Mouse (Mus musculus) midbrain, embryonic 13.5 days (tissue): ENCODE measurements around the gene Vps13d. TPM values are rescaled to one million over a fixed set of nuclear protein-coding genes. Genes with fewer than 3 reads are reported as not detected.

Source experiments
- ATAC-seq: fragments of 200-750 bp; cut with Nextera tagmentation; 2 replicates; pipeline ENCODE4 v1.8.0; 2017; ENCODE audit warnings: mild to moderate bottlenecking, moderate TSS enrichment, moderate library complexity
- H3K27ac ChIP-seq: fragments of 300-500 bp; sonication (generic); 2 replicates; pipeline ENCODE4 v1.5.1; 2015; ENCODE audit warnings: inconsistent platforms, mild to moderate bottlenecking, moderate library complexity
- H3K27me3 ChIP-seq: fragments of 300-500 bp; sonication (generic); 2 replicates; pipeline ENCODE4 v1.6.1; 2015; ENCODE audit warnings: mild to moderate bottlenecking, inconsistent platforms
- H3K36me3 ChIP-seq: fragments of 300-500 bp; sonication (generic); 2 replicates; pipeline ENCODE4 v1.6.1; 2015; ENCODE audit warnings: mild to moderate bottlenecking, inconsistent platforms
- H3K4me1 ChIP-seq: fragments of 300-500 bp; sonication (generic); replicated peaks from 2 replicates; pipeline ENCODE4 v1.6.1; 2015; ENCODE audit warnings: inconsistent platforms
- H3K4me2 ChIP-seq: fragments of 300-500 bp; sonication (generic); replicated peaks from 2 replicates; pipeline ENCODE4 v1.6.1; 2015; ENCODE audit warnings: moderate library complexity, mild to moderate bottlenecking, inconsistent platforms
- H3K4me3 ChIP-seq: fragments of 300-500 bp; sonication (generic); replicated peaks from 2 replicates; pipeline ENCODE4 v1.5.1; 2015; ENCODE audit warnings: mild to moderate bottlenecking, inconsistent platforms
- H3K9ac ChIP-seq: fragments of 300-500 bp; sonication (generic); replicated peaks from 2 replicates; pipeline ENCODE4 v1.6.1; 2015; ENCODE audit warnings: mild to moderate bottlenecking, inconsistent platforms
- H3K9me3 ChIP-seq: fragments of 300-500 bp; sonication (generic); 2 replicates; pipeline ENCODE4 v1.6.1; 2016; ENCODE audit warnings: mild to moderate bottlenecking, inconsistent platforms
- WGBS: fragments of 180-500 bp; shearing (Covaris S2); methylation state at CpG from one replicate; pipeline ENCODE4 v1.1.7; 2015; 5-methylcytosine and 5-hydroxymethylcytosine counted together
- polyA plus RNA-seq: library from polyadenylated mRNA; unstranded; fragments of >200 nt; fragmentation: Nextera tagmentation; extraction: Ambion mirVana; gene quantifications from 2 replicates; pipeline ENCODE4 v1.2.1, GENCODE M21; 2015

Vps13d gene
- polyA plus RNA-seq, 1 experiment from 2014 or later = 9.4 TPM

DNA sequence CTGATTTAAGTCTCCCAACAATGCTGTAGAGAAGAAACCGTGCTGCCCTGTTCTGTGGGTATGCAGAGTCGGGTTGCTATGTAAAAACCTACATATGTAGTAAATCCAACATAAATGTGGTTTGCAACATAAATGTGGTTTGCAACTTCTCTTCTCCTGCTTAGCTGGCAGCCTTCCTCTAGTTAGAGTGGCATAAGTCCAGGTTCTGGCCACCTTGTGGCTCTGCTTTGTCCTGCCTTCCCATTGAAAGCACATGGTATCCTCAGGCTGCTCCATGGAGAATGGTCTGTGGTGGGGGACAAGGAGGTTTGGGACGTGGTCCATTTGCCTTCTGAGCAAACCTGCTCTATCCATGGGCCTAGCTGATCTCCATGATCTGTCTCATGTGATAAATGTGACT lies 243.9 kb downstream of the Vps13d start:
- Histone ChIP-seq H3K36me3 (no peaks in the 10 kb centered on the region), H3K4me2 (no peak overlapping the region), H3K4me3 (no peak overlapping the region), H3K9me3 (no peaks in the 10 kb centered on the region), H3K9ac (no peak overlapping the region), H3K4me1 (peaks cover 4% of the 10 kb centered on the region; the same call in 1 of the 2 replicates), H3K27me3 (no peaks in the 10 kb centered on the region), H3K27ac (no peak overlapping the region)
- ATAC-seq = no peak
- 86% methylated on average over 3 of the region's 3 CpGs for WGBS

DNA sequence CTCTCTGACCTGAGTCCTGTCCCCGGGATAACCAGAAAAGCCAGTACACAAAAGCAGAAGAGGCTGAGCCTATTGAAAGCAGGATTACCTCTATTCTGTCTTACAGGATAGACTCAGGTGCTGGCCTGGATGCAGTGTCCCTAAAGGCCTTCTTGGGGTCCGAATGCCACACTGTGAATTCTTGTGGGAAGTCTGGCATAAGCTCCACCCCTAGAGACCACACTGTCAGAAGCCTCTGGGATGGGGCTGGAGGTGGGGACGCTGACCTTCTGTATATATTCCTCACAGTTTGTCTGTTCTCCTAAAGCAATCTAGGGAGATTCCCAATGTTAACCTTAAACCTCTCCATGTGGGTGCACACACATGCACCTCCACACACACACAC lies 244.5 kb downstream of the Vps13d start:
- Histone ChIP-seq H3K4me1 (peaks cover 4% of the 10 kb centered on the region; the same call in 1 of the 2 replicates), H3K4me3 (no peak overlapping the region), H3K27ac (no peak overlapping the region), H3K36me3 (no peaks in the 10 kb centered on the region), H3K4me2 (no peak overlapping the region), H3K9ac (no peak overlapping the region), H3K27me3 (no peaks in the 10 kb centered on the region), H3K9me3 (no peaks in the 10 kb centered on the region)
- WGBS = 65% methylated on average over 3 of the region's 3 CpGs
- ATAC-seq = no peak

DNA sequence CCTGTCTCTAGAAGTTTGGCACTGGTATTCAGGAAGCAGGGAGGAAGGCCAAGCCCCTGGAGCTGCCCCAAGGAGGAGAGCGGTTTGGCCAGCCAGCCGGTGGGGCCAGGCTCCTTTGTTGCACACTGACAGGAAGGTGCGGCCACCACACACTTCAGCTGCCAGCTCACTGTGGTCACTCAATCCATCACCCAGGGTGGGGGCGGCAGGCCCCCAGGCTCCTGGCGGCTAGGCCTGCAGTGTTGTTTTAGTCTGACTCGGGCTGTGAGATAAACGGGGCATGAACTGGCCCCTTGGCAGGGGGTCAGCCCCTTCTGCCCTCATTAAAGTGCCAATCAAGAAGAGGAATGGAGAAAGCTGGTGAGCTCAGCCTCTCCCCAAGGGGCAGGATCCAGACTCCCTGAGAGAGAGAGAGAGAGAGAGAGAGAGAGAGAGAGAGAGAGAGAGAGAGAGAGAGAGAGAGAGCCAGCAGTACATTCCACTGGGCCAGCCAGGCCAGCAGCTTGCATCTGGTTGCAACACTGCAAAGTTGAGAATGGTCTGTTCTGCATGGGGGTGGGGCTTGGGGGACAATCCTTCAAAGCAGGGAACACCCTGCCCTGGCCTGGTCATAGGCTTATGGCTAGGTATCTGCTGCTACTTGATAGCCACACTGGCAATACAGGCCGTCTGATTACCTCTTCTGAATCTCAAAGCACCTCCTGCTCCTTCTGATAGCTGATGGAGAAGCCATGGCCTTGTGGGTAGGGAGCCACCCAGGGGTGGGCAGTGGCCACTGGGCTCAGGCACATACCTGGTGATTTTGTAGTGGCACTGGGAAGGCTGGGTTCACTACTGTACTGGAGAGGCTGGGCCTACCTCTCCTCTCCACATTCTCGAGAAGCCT lies 245.1 kb downstream of the Vps13d start:
- no peak overlapping the region for H3K27ac ChIP-seq
- peaks cover 4% of the 10 kb centered on the region; the same call in 1 of the 2 replicates for H3K4me1 ChIP-seq
- no peak overlapping the region for H3K4me3 ChIP-seq
- 20% methylated on average over 9 of the region's 9 CpGs for WGBS
- no peaks in the 10 kb centered on the region for H3K27me3 ChIP-seq
- H3K9me3 ChIP-seq = no peaks in the 10 kb centered on the region
- peak; percentile 57 for ATAC-seq
- H3K4me2 ChIP-seq = no peak overlapping the region
- H3K9ac ChIP-seq = no peak overlapping the region
- no peaks in the 10 kb centered on the region for H3K36me3 ChIP-seq

DNA sequence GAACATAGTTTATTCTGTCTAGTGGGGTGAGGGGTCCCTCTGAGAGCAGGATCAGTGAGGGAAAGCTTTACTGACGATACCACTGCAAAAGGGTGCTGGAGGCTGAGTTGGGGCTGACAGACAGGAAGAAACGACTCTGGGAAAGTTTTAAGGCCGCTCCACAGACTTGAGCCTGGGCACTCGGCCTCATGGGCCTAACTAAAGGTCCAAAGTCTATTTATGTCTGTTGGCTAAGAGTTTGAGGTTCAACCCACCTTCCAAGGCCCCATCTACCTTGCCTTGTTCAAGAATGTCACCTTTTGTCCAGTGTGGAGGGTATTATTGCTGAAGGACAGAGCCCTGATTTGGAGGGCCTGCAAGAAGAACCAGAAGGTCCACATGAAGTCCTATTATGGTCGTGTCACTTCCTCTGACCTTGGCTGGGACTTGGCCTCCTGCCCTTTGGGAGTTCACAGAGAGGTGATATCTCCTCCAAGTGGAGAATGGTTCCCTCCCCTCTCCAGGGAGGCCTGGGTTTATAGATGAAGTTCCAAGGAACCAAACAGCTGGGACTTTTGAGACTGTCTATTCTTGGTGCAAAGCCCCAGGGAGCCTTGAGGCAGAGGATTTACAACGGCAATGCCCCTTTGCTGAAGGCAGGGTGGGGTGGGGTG lies 246.9 kb downstream of the Vps13d start:
- Histone ChIP-seq H3K36me3 (no peaks in the 10 kb centered on the region), H3K4me2 (no peak overlapping the region), H3K9me3 (no peaks in the 10 kb centered on the region), H3K9ac (no peak overlapping the region), H3K4me1 (peaks cover 4% of the 10 kb centered on the region; the same call in 1 of the 2 replicates), H3K4me3 (no peak overlapping the region), H3K27ac (no peak overlapping the region), H3K27me3 (no peaks in the 10 kb centered on the region)
- 82% methylated on average over 6 of the region's 6 CpGs for WGBS
- no peak for ATAC-seq

DNA sequence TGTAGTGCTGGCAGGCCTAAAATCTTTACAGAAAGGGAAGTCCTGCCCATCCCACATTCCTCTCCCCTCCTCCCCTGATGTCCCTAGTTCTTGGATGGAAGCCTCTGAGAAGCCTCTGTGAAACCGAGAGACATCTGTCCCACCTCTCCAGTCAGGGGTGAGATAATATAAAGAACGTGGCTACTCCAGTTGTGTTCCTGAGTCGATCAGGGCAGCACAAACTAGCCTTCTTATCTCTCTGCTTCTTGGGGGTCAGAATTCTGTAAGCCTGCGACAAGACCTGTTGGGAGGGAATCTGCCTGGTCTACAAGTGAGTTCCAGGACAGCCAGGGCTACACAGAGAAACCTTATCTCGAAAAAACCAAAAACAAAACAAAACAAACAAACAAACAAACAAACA lies 251.5 kb downstream of the Vps13d start:
- H3K4me1 ChIP-seq = no peaks in the 10 kb centered on the region
- no peak overlapping the region for H3K27ac ChIP-seq
- 84% methylated on average over 5 of the region's 5 CpGs for WGBS
- no peaks in the 10 kb centered on the region for H3K9me3 ChIP-seq
- no peaks in the 10 kb centered on the region for H3K36me3 ChIP-seq
- no peak for ATAC-seq
- no peaks in the 10 kb centered on the region for H3K27me3 ChIP-seq
- H3K4me2 ChIP-seq = no peak overlapping the region
- no peak overlapping the region for H3K4me3 ChIP-seq
- H3K9ac ChIP-seq = no peak overlapping the region

DNA sequence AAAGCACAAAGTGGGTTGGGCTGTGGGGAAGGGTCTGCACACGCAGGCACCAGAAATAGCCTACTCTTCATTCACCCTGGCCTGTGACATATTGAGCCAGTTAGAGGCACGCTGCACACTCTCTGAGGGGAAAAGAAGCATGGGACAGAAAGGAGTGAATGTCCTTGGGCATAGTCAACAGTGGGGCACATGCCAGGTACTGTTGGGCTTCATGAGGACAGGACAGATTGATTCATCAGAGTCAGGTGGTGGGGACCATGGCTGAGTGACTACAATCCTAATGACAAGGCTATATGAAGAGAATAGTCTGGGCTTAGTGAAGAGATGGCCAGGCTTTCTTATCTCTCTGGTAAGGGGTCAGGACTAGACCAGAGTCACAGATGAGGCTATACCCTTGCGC lies 252.4 kb downstream of the Vps13d start:
- no peaks in the 10 kb centered on the region for H3K27me3 ChIP-seq
- ATAC-seq = no peak
- WGBS = 93% methylated on average over 3 of the region's 3 CpGs
- no peak overlapping the region for H3K9ac ChIP-seq
- no peaks in the 10 kb centered on the region for H3K4me1 ChIP-seq
- no peak overlapping the region for H3K27ac ChIP-seq
- no peak overlapping the region for H3K4me2 ChIP-seq
- no peaks in the 10 kb centered on the region for H3K9me3 ChIP-seq
- H3K4me3 ChIP-seq = no peak overlapping the region
- H3K36me3 ChIP-seq = no peaks in the 10 kb centered on the region

DNA sequence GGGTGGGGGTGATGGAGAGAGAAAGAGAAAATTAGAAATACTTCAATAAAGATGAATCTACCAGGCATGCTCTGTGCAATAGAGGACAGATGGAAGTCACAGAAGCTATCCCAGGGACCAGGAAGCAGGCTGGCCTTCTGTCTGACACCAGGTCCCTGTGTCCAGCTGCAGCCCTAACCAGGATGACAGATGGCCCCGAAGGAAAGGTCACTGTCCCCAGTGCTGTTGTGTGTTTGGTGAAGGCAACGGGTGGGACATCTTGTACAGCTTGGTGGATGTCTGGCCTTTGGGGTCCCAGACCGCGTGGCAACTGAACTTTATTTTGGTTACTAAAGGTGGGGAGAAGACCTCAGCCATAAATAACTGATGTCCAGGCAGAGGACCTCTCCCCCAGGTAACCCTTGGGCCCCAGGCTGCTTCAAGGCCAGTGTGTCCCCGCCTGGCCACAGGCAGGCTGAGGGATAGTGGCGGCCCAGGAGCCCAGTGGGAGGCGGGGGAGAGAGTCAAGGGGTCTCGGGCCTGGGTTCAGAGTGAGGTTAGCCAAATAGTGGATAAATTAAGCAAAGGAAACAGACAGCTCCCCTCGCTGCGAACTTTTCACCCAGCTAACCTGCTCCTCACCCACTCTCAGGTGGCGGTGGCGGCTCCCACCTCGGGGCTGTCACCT lies 253.9 kb downstream of the Vps13d start:
- no peak for ATAC-seq
- no peak overlapping the region for H3K4me3 ChIP-seq
- no peak overlapping the region for H3K27ac ChIP-seq
- H3K4me2 ChIP-seq = no peak overlapping the region
- 85% methylated on average over 13 of the region's 13 CpGs for WGBS
- H3K36me3 ChIP-seq = no peaks in the 10 kb centered on the region
- H3K4me1 ChIP-seq = no peaks in the 10 kb centered on the region
- H3K9ac ChIP-seq = no peak overlapping the region
- H3K9me3 ChIP-seq = no peaks in the 10 kb centered on the region
- H3K27me3 ChIP-seq = no peaks in the 10 kb centered on the region

DNA sequence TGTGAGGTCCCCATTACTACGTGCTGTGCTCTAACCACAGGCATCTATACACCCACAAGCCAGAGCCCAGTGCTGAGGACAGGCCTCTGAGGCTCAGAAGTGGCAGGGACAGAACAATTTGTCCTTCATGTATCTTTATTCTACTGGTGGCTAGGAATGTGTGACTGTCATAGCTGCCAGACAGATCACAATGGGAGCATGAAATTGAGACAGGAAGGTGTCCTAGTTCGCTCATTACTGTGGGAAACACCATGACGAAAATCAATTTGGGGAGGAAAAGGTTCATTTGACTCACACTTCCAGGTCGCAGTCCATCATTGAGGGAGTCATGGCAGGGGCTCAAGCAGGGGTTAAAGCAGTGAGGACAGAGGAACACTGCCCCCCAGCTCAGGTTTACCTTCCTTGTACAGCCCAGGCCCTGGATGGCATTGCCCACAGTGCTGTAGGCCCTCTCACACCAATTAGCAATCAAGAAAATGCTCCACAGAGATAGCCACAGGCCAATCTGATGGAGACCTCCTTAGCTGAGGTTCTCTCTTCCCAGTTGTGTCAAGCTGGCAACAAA lies 254.9 kb downstream of the Vps13d start:
- Histone ChIP-seq H3K4me1 (no peaks in the 10 kb centered on the region), H3K4me2 (no peak overlapping the region), H3K9ac (no peak overlapping the region), H3K27ac (no peak overlapping the region), H3K27me3 (no peaks in the 10 kb centered on the region), H3K9me3 (no peaks in the 10 kb centered on the region), H3K36me3 (no peaks in the 10 kb centered on the region), H3K4me3 (no peak overlapping the region)
- ATAC-seq = no peak
- 71% methylated on average over 4 of the region's 4 CpGs for WGBS

DNA sequence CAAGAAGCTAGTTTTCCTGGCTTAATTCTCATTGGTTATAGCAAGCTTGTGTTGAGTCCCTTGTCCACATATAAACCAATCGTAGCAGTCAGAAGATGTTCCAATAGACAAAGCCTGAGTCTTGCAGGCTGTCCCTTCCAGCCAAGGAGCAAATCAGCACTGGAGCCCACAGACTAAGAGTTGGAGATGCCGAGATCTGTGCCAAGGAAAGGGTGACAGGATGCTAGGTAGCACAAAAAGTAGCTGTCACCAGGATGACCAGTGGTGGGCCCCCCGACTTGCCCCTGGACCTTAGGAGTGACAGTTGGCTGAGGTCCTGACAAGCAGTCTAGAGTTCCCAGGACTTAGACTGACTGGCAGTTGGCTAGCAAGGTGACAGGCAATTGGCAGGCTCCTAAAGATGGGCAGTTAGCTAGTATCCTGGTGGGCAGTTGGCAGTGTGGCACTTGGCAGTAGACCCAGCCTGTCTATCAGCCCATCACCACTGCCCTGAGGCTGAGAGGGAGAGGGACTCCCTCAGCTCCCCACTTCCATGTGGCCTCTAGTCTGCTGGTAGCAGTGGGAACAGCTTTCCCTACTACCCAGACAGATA lies 258.1 kb downstream of the Vps13d start:
- peak; percentile 63 for ATAC-seq
- no peaks in the 10 kb centered on the region for H3K27me3 ChIP-seq
- H3K9ac ChIP-seq = no peak overlapping the region
- no peak overlapping the region for H3K27ac ChIP-seq
- H3K36me3 ChIP-seq = no peaks in the 10 kb centered on the region
- 83% methylated on average over 3 of the region's 3 CpGs for WGBS
- H3K9me3 ChIP-seq = no peaks in the 10 kb centered on the region
- no peak overlapping the region for H3K4me3 ChIP-seq
- no peaks in the 10 kb centered on the region for H3K4me1 ChIP-seq
- no peak overlapping the region for H3K4me2 ChIP-seq

DNA sequence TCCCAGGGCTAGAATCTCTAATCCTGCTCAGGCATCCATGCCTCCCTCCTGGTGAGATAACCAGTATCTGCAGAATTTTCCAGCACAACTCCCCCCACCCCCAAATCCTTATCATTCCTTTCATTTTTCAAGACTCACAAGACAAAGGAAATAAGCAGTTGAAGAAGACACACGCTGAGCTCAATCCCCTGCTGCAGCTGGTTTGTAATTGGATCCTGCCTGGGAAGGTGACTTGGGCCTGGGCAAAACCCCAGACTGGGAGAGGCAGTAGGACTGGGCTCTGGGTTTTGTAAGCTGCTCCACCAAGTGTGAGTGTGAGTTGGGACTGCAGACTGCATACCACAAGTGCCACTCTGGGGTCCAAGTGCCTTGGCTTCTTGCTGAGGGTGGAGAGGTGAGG lies 260.3 kb downstream of the Vps13d start:
- no peaks in the 10 kb centered on the region for H3K27me3 ChIP-seq
- no peak overlapping the region for H3K9ac ChIP-seq
- H3K27ac ChIP-seq = no peak overlapping the region
- H3K4me3 ChIP-seq = no peak overlapping the region
- H3K4me2 ChIP-seq = no peak overlapping the region
- no peaks in the 10 kb centered on the region for H3K36me3 ChIP-seq
- no peaks in the 10 kb centered on the region for H3K9me3 ChIP-seq
- WGBS = 9% methylated on average over 1 of the region's 1 CpGs
- H3K4me1 ChIP-seq = no peaks in the 10 kb centered on the region
- no peak for ATAC-seq

DNA sequence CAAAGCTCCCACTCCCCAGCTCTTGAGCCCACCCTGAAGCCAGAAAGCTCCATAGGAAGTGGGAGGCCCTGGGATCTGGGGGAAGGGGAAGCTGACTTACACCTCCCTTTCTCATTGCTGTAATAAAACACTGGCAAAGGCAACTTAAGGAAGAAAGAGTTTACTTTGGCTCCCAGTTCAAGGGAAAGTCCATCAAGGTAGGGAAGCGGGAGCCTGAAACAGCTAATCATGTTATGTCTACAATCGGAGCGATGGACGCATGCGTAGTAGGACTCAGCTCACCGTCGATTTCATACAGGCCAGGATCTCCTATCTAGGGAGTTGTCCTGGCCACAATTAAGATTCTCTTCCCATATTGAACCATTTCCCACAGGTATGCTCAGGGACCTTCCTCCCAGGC lies 263.6 kb downstream of the Vps13d start:
- Histone ChIP-seq H3K4me1 (no peaks in the 10 kb centered on the region), H3K9me3 (no peaks in the 10 kb centered on the region), H3K27me3 (no peaks in the 10 kb centered on the region), H3K4me3 (no peak overlapping the region), H3K9ac (no peak overlapping the region), H3K36me3 (no peaks in the 10 kb centered on the region), H3K4me2 (no peak overlapping the region), H3K27ac (no peak overlapping the region)
- 95% methylated on average over 7 of the region's 7 CpGs for WGBS
- ATAC-seq = no peak
